Mouse (Mus musculus): Measurements from ENCODE around the gene Atxn7l1.

Atxn7l1 gene

GRCm38 (mm10) chr12:33317792-33318530 is 170.5 kb downstream of the Atxn7l1 start:
- no peak for DNase-seq (ENCODE audit: low read depth, low spot score)

- DNase-seq (ENCODE audit: low read depth, low spot score): no peak
Observed at GRCm38 (mm10) chr12:33322547-33322946, 175.1 kb downstream of the Atxn7l1 start.

GRCm38 (mm10) chr12:33323821-33324220 is 176.3 kb downstream of the Atxn7l1 start:
- no peak for DNase-seq (ENCODE audit: low read depth, low spot score)

- DNase-seq (ENCODE audit: low read depth, low spot score): no peak
Observed at GRCm38 (mm10) chr12:33325424-33325823, 177.9 kb downstream of the Atxn7l1 start.

DNA sequence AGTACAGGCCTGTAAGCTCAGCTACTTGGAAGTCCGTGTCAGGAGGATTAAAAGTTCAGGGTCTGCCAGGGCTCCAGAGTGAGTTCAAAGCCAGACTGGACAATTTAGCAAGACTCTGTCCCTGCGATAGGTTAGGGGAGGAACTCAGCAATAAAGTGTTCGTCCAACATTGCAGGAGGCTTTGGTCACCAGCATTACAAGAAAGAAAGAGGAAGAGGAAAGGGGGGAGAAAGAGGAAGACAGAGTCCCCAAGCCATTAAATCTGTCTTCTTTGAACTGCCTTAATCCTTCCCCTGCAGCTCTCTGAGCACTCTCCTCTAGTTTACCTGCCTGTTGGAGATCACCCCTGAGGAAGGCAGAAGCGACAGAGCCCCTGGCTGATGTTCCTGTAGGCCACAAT is 184.6 kb downstream of the Atxn7l1 start:
- DNase-seq (ENCODE audit: low read depth, low spot score): no peak

DNA sequence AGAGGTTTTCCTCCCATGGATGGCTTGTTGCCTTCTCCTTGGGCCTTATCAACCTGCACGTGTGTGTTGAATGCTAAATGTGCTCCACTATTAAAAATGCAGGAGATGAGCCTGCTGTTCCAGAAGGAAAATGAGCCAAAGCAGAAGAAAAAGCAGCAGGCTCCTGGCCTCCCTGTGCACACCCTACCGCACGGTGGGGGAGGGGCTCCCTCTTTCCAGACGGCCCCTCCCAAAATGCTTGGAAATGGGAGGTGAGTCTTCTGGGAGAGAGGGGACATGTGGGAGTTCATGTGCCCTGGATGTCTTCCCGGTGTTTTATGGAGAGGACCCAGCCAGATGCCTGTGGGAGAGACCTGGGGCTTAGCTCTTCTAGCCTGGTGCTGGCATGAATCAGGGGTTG is 185.3 kb downstream of the Atxn7l1 start:
- no peak for DNase-seq (ENCODE audit: low read depth, low spot score)

DNA sequence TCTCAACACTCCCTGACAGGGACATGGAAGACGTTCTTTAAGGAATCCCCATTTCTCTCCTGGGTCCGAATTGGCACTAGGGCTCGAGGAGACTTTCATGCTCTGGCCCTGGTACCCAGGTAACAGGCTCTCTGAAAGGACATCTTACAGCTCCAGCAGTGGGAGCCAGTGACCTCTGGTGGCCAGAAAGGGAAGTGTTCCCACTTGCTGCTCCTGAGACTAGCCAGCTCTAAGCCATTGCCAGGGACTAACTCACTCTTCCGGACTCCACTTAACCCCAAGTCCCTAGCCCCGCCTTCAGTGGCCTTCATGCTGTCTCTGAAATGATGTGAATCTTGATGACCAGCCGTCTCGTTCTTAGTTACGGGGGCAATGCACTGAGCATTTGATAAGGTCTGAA is 186.4 kb downstream of the Atxn7l1 start:
- no peak for DNase-seq (ENCODE audit: low read depth, low spot score)

- no peak for DNase-seq (ENCODE audit: low read depth, low spot score)
Observed at GRCm38 (mm10) chr12:33334511-33334910, 187.0 kb downstream of the Atxn7l1 start.

- no peak for DNase-seq (ENCODE audit: low read depth, low spot score)
Observed at GRCm38 (mm10) chr12:33334951-33335350, 187.5 kb downstream of the Atxn7l1 start.

GRCm38 (mm10) chr12:33335410-33335809 is 187.9 kb downstream of the Atxn7l1 start:
- no peak for DNase-seq (ENCODE audit: low read depth, low spot score)

DNA sequence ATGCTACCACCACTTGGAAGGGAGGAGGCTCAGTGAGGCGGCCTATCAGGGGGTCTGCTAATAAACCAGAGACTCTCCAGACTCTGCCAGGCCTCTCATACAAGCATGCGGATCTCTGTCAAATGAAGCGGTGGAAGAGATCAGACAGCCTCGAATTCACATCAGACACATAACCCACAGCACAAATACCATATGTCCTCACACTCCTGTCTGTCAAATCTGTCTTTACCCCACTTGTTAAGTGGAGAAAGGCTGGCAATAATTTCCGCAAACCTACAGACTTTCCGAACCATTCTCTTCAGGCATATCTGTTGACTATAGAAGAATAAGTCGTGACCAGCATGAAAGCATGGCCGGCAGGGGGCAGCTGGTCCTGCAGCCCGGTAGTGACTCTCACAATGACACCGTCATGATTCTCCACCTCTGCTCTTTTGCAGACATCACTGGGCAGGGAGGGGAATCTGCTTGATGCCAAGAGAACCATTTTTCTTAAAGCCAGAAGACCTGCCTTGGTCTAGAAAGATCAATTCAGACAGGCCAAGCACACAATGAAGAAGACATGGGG is 189.2 kb downstream of the Atxn7l1 start:
- no peak for DNase-seq (ENCODE audit: low read depth, low spot score)

DNA sequence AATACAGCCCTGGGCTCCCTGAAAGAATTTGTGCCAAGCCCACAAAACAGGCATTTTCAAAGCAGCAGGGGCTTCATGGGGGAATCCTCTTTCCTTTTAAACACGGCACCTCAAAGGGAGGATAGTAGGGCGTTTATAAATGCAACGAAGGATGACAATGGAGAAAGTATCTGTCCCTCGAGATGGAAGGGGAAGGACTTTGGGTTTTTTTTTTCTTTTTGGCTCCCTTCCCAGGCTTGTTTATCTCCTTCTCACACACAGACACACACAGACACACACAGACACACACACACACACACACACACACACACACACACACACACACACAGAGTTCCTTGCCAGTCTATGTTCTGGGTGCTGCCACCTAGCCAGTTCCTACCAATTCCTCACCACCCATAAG is 189.8 kb downstream of the Atxn7l1 start:
- no peak for DNase-seq (ENCODE audit: low read depth, low spot score)

DNA sequence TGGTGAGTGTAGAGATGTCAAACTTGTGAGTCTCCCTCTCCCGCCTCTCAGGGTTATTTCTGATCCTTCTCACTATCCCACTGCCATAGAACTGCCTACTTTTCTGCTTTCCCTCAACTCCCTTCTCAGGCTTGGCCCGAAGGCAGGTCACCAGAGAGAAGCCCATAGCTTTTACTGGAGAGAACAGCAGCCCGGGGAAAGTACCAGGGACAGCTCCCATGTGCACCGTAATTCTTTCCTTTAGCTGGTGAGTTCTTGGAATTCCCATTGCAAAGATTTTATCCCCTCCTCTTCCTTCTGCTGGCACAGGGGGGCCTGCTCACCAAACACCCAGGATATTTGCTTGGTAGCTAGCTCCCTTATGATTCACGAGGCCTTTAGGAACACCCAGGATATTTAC is 190.7 kb downstream of the Atxn7l1 start:
- no peak for DNase-seq (ENCODE audit: low read depth, low spot score)

DNA sequence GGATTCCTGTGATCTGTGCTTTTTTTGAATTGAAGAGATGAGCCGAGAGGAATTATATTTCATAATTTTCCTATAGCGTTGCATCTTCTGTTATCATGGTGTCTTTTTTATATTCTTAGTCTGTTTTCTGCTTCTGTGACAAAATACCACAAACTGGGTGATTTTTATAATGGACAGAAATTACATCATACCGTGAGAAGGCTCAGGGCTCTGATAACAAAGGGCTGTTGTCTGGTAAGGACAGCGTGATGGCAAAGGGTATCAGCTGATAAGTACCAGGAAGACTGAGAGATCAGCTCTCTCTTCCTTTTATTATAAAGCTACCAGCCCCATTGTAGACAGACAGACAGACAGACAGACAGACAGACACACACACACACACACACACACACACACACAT is 192.3 kb downstream of the Atxn7l1 start:
- DNase-seq (ENCODE audit: low read depth, low spot score): no peak

GRCm38 (mm10) chr12:33340698-33341097 is 193.2 kb downstream of the Atxn7l1 start:
- no peak for DNase-seq (ENCODE audit: low read depth, low spot score)

DNA sequence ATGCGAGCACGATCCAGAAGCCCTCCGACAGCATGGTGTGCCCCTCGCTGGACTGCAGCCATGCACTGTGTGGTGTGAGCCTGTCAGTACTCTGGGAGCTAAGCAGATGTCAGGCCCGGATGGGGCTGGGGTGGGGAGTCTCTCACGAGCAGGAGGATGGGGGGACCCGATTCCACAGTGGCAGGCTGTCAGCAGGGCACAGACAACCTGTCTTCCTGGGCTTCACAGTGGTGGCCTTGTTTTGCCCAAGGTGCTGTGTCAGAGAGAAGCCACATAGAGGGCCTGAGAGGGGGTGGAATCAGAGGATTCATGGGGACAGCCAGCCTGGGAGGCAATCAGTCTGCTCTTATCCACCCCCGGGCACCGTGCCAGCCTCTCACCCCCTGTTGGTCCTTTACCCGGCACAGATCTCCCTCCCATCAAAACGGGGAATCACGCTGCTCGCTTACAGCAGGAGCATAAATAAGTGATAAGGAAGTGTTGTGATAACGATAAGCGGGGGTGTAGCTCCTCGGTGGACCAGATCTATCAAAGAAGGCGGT is 193.9 kb downstream of the Atxn7l1 start:
- no peak for DNase-seq (ENCODE audit: low read depth, low spot score)

DNA sequence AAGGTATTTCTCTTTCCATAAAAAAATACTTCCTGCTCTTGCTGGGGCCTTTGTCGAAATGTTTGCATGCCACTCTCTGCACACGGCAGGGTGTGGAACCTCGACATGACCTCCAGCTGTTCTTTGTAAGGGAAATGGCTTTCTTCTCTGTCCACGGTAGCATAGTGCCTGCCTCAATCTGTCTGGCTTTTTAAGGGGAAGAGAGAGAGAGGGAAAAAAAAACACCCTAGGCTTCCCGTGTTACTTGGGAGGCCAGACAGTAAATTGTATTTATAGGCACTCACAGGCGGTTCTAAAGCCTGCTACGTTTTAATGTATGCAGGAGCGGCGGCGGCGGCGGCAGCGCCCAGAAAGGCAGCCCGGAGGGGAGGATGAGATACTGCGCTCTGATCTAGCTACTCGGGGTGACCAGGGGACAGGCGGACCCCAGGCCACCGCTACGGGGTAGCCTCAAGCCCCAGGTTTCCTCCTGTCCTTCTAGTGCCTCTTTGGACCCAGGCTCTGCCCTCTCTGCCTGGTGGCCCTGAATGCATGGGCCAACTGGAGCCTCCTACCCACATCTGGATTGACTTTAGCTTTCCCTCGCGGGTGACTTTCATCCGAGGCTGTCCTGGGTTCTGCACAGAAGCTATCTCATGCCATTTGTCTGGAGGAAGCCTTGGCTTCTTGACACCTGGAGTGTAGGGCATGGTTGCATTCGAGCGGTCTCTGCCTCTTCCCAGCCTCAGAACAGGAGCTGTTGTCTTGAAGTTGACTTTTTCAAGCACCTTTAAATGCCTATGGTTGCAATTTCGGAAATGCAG is 197.7 kb downstream of the Atxn7l1 start:
- no peak for DNase-seq (ENCODE audit: low read depth, low spot score)

DNA sequence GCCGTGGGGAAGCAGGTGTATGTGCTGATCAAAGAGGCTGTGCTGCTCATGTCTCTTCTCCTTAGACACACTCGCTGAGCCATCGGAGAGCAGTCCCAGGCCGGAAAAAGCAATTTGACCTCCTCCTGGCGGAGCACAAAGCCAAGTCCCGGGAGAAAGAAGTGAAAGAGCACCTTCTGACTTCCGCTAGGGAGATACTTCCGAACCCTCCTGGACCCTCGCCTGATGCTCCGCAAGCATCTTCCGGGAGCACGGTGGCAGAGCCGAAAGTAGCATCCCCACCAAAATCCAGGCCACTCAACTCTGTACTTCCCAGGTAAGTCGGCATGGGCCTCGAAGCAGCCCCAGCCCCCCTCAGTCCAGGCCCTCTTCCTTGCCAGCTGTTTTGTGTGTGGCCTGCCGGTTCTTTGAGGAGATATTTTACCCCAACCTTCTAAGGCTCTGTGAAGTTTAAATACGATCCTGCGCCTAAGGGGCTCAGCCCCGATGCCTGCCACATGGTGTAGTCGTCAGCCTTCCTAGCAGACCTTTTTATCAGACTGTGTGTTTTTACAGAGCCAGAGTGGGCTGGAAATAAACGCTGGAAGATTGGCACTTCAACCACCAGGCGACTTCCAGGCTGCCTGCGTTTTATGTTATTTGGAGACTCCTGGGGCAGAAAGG is 198.4 kb downstream of the Atxn7l1 start:
- no peak for DNase-seq (ENCODE audit: low read depth, low spot score)

DNA sequence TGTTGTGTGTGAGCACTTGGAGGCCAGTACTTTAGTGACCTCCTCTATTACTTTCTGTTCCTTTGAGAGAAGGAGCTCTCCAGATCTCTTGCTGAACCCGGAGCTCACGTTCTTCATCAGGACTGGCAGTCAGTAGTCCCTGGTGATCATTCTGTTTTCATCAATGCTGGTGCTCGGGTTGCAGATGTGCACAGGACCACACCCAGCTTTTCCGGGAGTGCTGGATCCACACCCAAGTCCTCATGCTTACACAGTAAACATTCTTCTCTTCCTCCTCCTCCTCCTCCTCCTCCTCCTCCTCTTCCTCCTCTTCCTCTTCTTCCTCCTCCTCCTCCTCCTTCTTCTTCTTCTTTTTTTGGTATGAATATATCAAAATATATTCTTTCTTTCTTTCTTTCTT is 205.2 kb downstream of the Atxn7l1 start:
- no peak for DNase-seq (ENCODE audit: low read depth, low spot score)

DNA sequence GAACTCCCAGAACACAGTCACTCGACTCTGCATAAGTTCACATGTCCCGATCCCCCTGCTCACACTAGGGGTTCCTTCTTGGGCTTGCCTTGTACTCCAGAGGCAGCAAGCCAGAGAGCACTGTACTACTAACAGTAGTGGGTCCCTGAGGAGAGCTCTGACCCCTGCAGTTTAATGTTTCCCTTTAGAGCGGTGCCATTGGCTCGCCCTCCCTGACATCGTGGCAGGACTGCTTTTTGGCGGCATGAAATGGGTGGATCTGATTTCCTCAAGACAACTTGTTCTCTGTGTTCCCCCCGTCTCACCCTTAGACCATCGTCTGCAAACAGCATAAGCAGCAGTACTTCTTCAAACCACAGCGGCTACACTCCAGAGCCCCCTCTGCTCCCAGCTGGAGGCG is 210.9 kb downstream of the Atxn7l1 start:
- DNase-seq (ENCODE audit: low read depth, low spot score): no peak

DNA sequence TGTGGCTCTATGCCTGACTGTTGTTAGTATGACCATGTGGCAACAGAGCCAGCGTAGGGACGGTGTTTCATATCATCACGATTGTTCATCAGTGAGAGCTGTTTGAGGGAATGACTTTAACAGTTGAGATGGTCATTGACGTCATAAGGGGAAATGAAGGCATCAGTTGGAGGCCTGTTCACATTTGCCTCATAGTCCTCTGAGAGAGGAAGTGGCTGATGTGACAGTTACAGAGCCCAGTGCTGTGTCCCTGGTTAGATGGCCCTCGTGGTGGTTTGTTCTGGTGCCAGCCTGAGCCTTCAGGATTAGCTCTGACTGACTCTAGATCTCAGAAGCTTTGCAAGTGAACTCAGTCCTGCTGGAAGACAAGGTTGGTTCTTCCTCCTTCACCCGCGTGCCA is 211.7 kb downstream of the Atxn7l1 start:
- no peak for DNase-seq (ENCODE audit: low read depth, low spot score)

DNA sequence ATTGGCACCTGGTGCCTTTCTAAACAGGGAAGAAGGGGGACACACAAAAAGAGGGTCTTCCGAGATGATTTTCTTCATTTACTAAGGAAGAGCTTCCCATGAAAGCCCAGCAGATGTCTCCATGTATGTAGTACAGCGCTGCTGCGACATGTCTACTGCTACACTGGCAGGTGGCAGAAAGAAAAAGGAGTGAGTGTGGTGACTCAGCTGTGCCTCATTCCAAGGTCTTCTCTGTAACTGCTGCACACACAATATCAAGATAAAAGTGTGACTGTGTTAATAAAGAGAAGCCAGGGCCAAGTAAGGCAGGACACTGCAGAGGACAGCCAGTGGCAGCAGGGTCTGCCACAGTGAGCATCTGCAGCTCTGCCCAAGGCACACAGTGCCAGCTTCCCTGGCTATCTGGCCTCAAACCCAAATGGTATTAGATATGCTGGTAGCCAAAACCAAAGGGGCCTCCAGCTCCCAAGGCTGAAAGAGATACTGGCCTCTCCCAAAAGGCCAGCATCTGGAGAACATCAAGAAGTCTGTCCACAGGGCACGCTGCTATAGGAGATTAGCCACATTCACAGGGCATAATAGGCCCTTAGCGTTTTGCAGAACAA is 212.5 kb downstream of the Atxn7l1 start:
- DNase-seq (ENCODE audit: low read depth, low spot score): no peak

All from telencephalon, adult 2 months (tissue).